Mouse (Mus musculus) embryonic facial prominence, embryonic 12.5 days (tissue): Measurements from ENCODE around the gene Clec2i. TPM values are rescaled to one million over a fixed set of nuclear protein-coding genes. Genes with fewer than 3 reads are reported as not detected.

ENCODE experiments used
- ATAC-seq: fragments of 200-750 bp; cut with Nextera tagmentation; 2 replicates; pipeline ENCODE4 v1.8.0; 2017; ENCODE audit not compliant: insufficient number of reproducible peaks, insufficient read depth, low FRiP score, low TSS enrichment
- H3K27ac ChIP-seq: fragments of 300-500 bp; sonication (generic); 2 replicates; pipeline ENCODE4 v1.5.1; 2016; ENCODE audit warnings: mild to moderate bottlenecking
- H3K27me3 ChIP-seq: fragments of 300-500 bp; sonication (generic); 2 replicates; pipeline ENCODE4 v1.6.1; 2016; ENCODE audit warnings: mild to moderate bottlenecking, moderate library complexity
- H3K36me3 ChIP-seq: fragments of 300-500 bp; sonication (generic); 2 replicates; pipeline ENCODE4 v1.6.1; 2016; ENCODE audit warnings: mild to moderate bottlenecking
- H3K4me1 ChIP-seq: fragments of 300-500 bp; sonication (generic); 2 replicates; pipeline ENCODE4 v1.6.1; 2016
- H3K4me2 ChIP-seq: fragments of 300-500 bp; sonication (generic); replicated peaks from 2 replicates; pipeline ENCODE4 v1.6.1; 2016; ENCODE audit warnings: mild to moderate bottlenecking, moderate library complexity
- H3K4me3 ChIP-seq: fragments of 300-500 bp; sonication (generic); 2 replicates; pipeline ENCODE4 v1.5.1; 2016; ENCODE audit warnings: mild to moderate bottlenecking
- H3K9ac ChIP-seq: fragments of 300-500 bp; sonication (generic); 2 replicates; pipeline ENCODE4 v1.6.1; 2016; ENCODE audit warnings: mild to moderate bottlenecking, moderate library complexity
- H3K9me3 ChIP-seq: fragments of 300-500 bp; sonication (generic); 2 replicates; pipeline ENCODE4 v1.6.1; 2016; ENCODE audit warnings: mild to moderate bottlenecking, moderate library complexity
- WGBS: fragments of 180-500 bp; shearing (Covaris S2); methylation state at CpG from one replicate; pipeline ENCODE4 v1.1.7; 2016; 5-methylcytosine and 5-hydroxymethylcytosine counted together
- polyA plus RNA-seq: library from polyadenylated mRNA; unstranded; fragments of >200 nt; fragmentation: Nextera tagmentation; extraction: Ambion mirVana; gene quantifications from 2 replicates; pipeline ENCODE4 v1.2.1, GENCODE M21; 2016

The Clec2i gene
- polyA plus RNA-seq, 1 experiment from 2014 or later: not detected

- H3K4me3 ChIP-seq: peak overlapping the region; percentile 69; the same call in 1 of the 2 replicates
- no peak for ATAC-seq
Observed at GRCm38 (mm10) chr6:128844586-128845080, 42.8 kb upstream of the Clec2i start.

GRCm38 (mm10) chr6:128845319-128845979 is 41.9 kb upstream of the Clec2i start:
- Histone ChIP-seq H3K27ac (no peak overlapping the region), H3K36me3 (no peaks in the 10 kb centered on the region), H3K9ac (no peak overlapping the region), H3K27me3 (no peaks in the 10 kb centered on the region), H3K9me3 (no peaks in the 10 kb centered on the region), H3K4me1 (peaks cover 6% of the 10 kb centered on the region; the same call in 1 of the 2 replicates), H3K4me3 (no peak overlapping the region), H3K4me2 (peak overlapping the region; percentile 13; the same call in 1 of the 2 replicates)
- ATAC-seq: no peak
- WGBS: 28% methylated on average over 7 of the region's 7 CpGs

More at GRCm38 (mm10) chr6:128844586-128845080, 42.8 kb upstream of the Clec2i start:
- Histone ChIP-seq H3K4me2 (peak overlapping the region; percentile 54; the same call in 1 of the 2 replicates), H3K9me3 (no peaks in the 10 kb centered on the region), H3K36me3 (no peaks in the 10 kb centered on the region), H3K27ac (no peak overlapping the region), H3K9ac (no peak overlapping the region), H3K27me3 (no peaks in the 10 kb centered on the region), H3K4me1 (peaks cover 8% of the 10 kb centered on the region; the same call in 1 of the 2 replicates)
- 79% methylated on average over 5 of the region's 5 CpGs for whole genome bisulfite sequencing

GRCm38 (mm10) chr6:128845998-128846542 is 41.3 kb upstream of the Clec2i start:
- Histone ChIP-seq H3K4me1 (peaks cover 6% of the 10 kb centered on the region; the same call in 1 of the 2 replicates), H3K4me3 (no peak overlapping the region), H3K4me2 (no peak overlapping the region), H3K9ac (no peak overlapping the region), H3K27me3 (no peaks in the 10 kb centered on the region), H3K9me3 (no peaks in the 10 kb centered on the region), H3K27ac (no peak overlapping the region), H3K36me3 (no peaks in the 10 kb centered on the region)
- no peak for ATAC-seq
- 62% methylated on average over 6 of the region's 9 CpGs for WGBS

GRCm38 (mm10) chr6:128847401-128847800 is 40.0 kb upstream of the Clec2i start:
- Histone ChIP-seq H3K4me2 (no peak overlapping the region), H3K27me3 (no peaks in the 10 kb centered on the region), H3K27ac (no peak overlapping the region), H3K4me3 (no peak overlapping the region), H3K9me3 (no peaks in the 10 kb centered on the region), H3K36me3 (no peaks in the 10 kb centered on the region), H3K4me1 (peaks cover 2% of the 10 kb centered on the region; the same call in 1 of the 2 replicates), H3K9ac (no peak overlapping the region)
- ATAC-seq: no peak
- WGBS: 93% methylated on average over 4 of the region's 4 CpGs

- 62% methylated on average over 2 of the region's 2 CpGs for WGBS
Observed at GRCm38 (mm10) chr6:128849902-128850301, 37.5 kb upstream of the Clec2i start.

GRCm38 (mm10) chr6:128850671-128851070 is 36.7 kb upstream of the Clec2i start:
- H3K27ac ChIP-seq: no peak overlapping the region
- H3K9ac ChIP-seq: no peak overlapping the region
- no peaks in the 10 kb centered on the region for H3K36me3 ChIP-seq
- H3K4me1 ChIP-seq: no peaks in the 10 kb centered on the region
- 66% methylated on average over 2 of the region's 2 CpGs for WGBS
- no peaks in the 10 kb centered on the region for H3K9me3 ChIP-seq
- H3K4me3 ChIP-seq: no peak overlapping the region
- H3K4me2 ChIP-seq: no peak overlapping the region
- no peaks in the 10 kb centered on the region for H3K27me3 ChIP-seq
- ATAC-seq: no peak

More at GRCm38 (mm10) chr6:128849902-128850301, 37.5 kb upstream of the Clec2i start:
- Histone ChIP-seq H3K27me3 (no peaks in the 10 kb centered on the region), H3K9me3 (no peaks in the 10 kb centered on the region), H3K9ac (no peak overlapping the region), H3K4me1 (no peaks in the 10 kb centered on the region), H3K4me3 (no peak overlapping the region), H3K27ac (no peak overlapping the region), H3K4me2 (no peak overlapping the region), H3K36me3 (no peaks in the 10 kb centered on the region)
- no peak for ATAC-seq

- ATAC-seq: no peak
- WGBS: 84% methylated on average over 2 of the region's 2 CpGs
- Histone ChIP-seq H3K4me1 (no peaks in the 10 kb centered on the region), H3K27me3 (no peaks in the 10 kb centered on the region), H3K9ac (no peak overlapping the region), H3K36me3 (no peaks in the 10 kb centered on the region), H3K4me2 (no peak overlapping the region), H3K27ac (no peak overlapping the region), H3K4me3 (no peak overlapping the region), H3K9me3 (no peaks in the 10 kb centered on the region)
Observed at GRCm38 (mm10) chr6:128851151-128851550, 36.2 kb upstream of the Clec2i start.

- Histone ChIP-seq H3K36me3 (no peaks in the 10 kb centered on the region), H3K9ac (no peak overlapping the region), H3K9me3 (no peaks in the 10 kb centered on the region), H3K27ac (no peak overlapping the region), H3K27me3 (no peaks in the 10 kb centered on the region), H3K4me2 (no peak overlapping the region), H3K4me3 (no peak overlapping the region), H3K4me1 (no peaks in the 10 kb centered on the region)
- no peak for ATAC-seq
- WGBS: 91% methylated on average over 3 of the region's 3 CpGs
Observed at GRCm38 (mm10) chr6:128852766-128853165, 34.6 kb upstream of the Clec2i start.

- Histone ChIP-seq H3K4me2 (no peak overlapping the region), H3K4me1 (no peaks in the 10 kb centered on the region), H3K27me3 (no peaks in the 10 kb centered on the region), H3K4me3 (no peak overlapping the region), H3K9ac (no peak overlapping the region), H3K9me3 (no peaks in the 10 kb centered on the region), H3K36me3 (no peaks in the 10 kb centered on the region), H3K27ac (no peak overlapping the region)
- ATAC-seq: peak; percentile 80
- 39% methylated on average over 12 of the region's 12 CpGs for WGBS
Observed at GRCm38 (mm10) chr6:128854024-128854820, 33.2 kb upstream of the Clec2i start.

- whole genome bisulfite sequencing: 88% methylated on average over 3 of the region's 3 CpGs
- Histone ChIP-seq H3K9ac (no peak overlapping the region), H3K27me3 (no peaks in the 10 kb centered on the region), H3K36me3 (no peaks in the 10 kb centered on the region), H3K9me3 (no peaks in the 10 kb centered on the region), H3K4me2 (no peak overlapping the region), H3K27ac (no peak overlapping the region), H3K4me1 (no peaks in the 10 kb centered on the region), H3K4me3 (no peak overlapping the region)
- no peak for ATAC-seq
Observed at GRCm38 (mm10) chr6:128854895-128855294, 32.5 kb upstream of the Clec2i start.

GRCm38 (mm10) chr6:128855477-128855876 is 31.9 kb upstream of the Clec2i start:
- Histone ChIP-seq H3K9me3 (no peaks in the 10 kb centered on the region), H3K4me2 (no peak overlapping the region), H3K4me3 (no peak overlapping the region), H3K36me3 (no peaks in the 10 kb centered on the region), H3K9ac (no peak overlapping the region), H3K27me3 (no peaks in the 10 kb centered on the region), H3K27ac (no peak overlapping the region), H3K4me1 (no peaks in the 10 kb centered on the region)
- WGBS: 67% methylated on average over 1 of the region's 1 CpGs
- no peak for ATAC-seq
